Mouse (Mus musculus) liver, embryonic 13.5 days (tissue): ENCODE data around the gene Akr7a5. TPM values are rescaled to one million over a fixed set of nuclear protein-coding genes. Genes with fewer than 3 reads are reported as not detected.
A peak's percentile ranks its signal among the peaks of the same experiment; 100 is the strongest.

Experiments
- ATAC-seq: fragments of 200-750 bp; cut with Nextera tagmentation; 2 replicates; pipeline ENCODE4 v1.8.0; 2017; ENCODE audit warnings: low read depth, mild to moderate bottlenecking, moderate number of reproducible peaks, moderate library complexity
- DNase-seq: peaks from one replicate; pipeline ENCODE4 v3.0.0; 2022
- H3K27ac ChIP-seq: fragments of 300-500 bp; sonication (generic); 2 replicates; pipeline ENCODE4 v1.5.1; 2015; ENCODE audit warnings: moderate library complexity, mild to moderate bottlenecking, inconsistent platforms
- H3K27me3 ChIP-seq: fragments of 300-500 bp; sonication (generic); 2 replicates; pipeline ENCODE4 v1.6.1; 2015; ENCODE audit warnings: mild to moderate bottlenecking, inconsistent platforms
- H3K36me3 ChIP-seq: fragments of 300-500 bp; sonication (generic); 2 replicates; pipeline ENCODE4 v1.6.1; 2015; ENCODE audit warnings: mild to moderate bottlenecking, inconsistent platforms
- H3K4me1 ChIP-seq: fragments of 300-500 bp; sonication (generic); replicated peaks from 2 replicates; pipeline ENCODE4 v1.6.1; 2015; ENCODE audit warnings: inconsistent platforms
- H3K4me2 ChIP-seq: fragments of 300-500 bp; sonication (generic); 2 replicates; pipeline ENCODE4 v1.6.1; 2015; ENCODE audit warnings: inconsistent platforms, mild to moderate bottlenecking, moderate library complexity
- H3K4me3 ChIP-seq: fragments of 300-500 bp; sonication (generic); replicated peaks from 2 replicates; pipeline ENCODE4 v1.5.1; 2015; ENCODE audit warnings: mild to moderate bottlenecking, inconsistent platforms
- H3K9ac ChIP-seq: fragments of 300-500 bp; sonication (generic); 2 replicates; pipeline ENCODE4 v1.6.1; 2015; ENCODE audit warnings: mild to moderate bottlenecking, inconsistent platforms
- H3K9me3 ChIP-seq: fragments of 300-500 bp; sonication (generic); replicated peaks from 2 replicates; pipeline ENCODE4 v1.6.1; 2016; ENCODE audit warnings: inconsistent platforms
- WGBS: fragments of 180-500 bp; shearing (Covaris S2); methylation state at CpG from one replicate; pipeline ENCODE4 v1.1.7; 2015; ENCODE audit not compliant: insufficient replicate concordance; 5-methylcytosine and 5-hydroxymethylcytosine counted together
- polyA plus RNA-seq: library from polyadenylated mRNA; unstranded; fragments of >200 nt; fragmentation: Nextera tagmentation; extraction: Ambion mirVana; gene quantifications from 2 replicates; pipeline ENCODE4 v1.2.1, GENCODE M21; 2015

Gene Akr7a5
- polyA plus RNA-seq, 1 experiment from 2014 or later, result 40.0 TPM

DNA sequence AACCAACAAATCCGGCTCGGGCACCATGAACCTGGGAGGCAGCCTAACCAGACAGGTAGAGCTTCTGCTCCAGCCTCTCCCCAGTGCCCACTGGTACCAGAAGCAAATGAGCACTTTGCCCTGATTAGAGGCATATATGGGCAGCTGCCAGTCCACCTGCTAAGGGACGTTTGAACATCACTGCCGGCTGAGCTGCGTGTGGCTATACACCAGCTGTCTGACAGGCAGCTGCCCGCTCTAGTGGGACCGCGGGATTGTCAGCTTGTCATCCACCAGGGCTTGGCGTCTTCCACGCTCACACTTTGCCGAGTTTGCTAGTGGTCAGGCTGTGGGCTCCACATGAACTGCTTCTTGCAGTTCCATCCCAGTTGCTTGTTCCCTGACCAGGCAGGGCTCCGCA, 30.0 kb upstream of the Akr7a5 start:
- H3K36me3 ChIP-seq, result peaks cover 67% of the 10 kb centered on the region

DNA sequence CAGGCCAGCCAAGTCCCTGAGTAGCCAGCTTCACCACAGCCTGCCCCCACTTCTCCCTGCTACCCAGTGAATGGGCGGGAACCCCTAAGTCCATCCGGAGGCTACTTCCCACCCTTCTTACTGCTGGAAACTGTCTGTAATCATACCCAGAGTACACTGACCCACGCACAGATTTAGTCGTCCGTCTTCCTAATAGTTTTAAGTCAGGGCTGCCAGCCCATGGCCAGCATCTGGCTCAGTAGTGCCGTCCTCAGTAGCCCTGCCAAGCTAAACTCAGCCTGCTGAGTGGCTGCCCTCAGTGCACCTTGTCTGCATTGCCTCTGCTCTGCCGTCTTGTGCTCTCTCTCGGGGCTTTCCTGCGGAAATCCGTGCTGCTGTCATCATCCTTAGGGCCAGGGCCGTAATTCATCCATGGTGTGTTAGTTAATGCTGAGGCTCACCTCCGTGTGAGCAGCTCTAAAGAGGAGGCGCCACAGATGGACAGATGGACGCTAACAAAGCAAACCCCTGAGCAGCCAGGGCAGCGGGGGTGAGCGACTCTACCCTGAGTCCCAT, 28.7 kb upstream of the Akr7a5 start:
- no peak overlapping the region for H3K4me2 ChIP-seq
- WGBS, result 85% methylated on average over 16 of the region's 16 CpGs
- no peak overlapping the region for H3K27ac ChIP-seq
- H3K9me3 ChIP-seq, result no peaks in the 10 kb centered on the region
- no peaks in the 10 kb centered on the region for H3K4me1 ChIP-seq
- H3K9ac ChIP-seq, result no peak overlapping the region
- H3K4me3 ChIP-seq, result no peak overlapping the region
- peaks cover 73% of the 10 kb centered on the region for H3K36me3 ChIP-seq
- ATAC-seq (no peak), DNase-seq (no peak)
- H3K27me3 ChIP-seq, result no peaks in the 10 kb centered on the region

More for the DNA sequence above, 30.0 kb upstream of the Akr7a5 start:
- ATAC-seq (no peak), DNase-seq (no peak)
- Histone ChIP-seq H3K27me3 (no peaks in the 10 kb centered on the region), H3K4me3 (no peak overlapping the region), H3K27ac (no peak overlapping the region), H3K9ac (no peak overlapping the region), H3K9me3 (no peaks in the 10 kb centered on the region), H3K4me2 (no peak overlapping the region), H3K4me1 (no peaks in the 10 kb centered on the region)
- WGBS, result 86% methylated on average over 12 of the region's 12 CpGs

DNA sequence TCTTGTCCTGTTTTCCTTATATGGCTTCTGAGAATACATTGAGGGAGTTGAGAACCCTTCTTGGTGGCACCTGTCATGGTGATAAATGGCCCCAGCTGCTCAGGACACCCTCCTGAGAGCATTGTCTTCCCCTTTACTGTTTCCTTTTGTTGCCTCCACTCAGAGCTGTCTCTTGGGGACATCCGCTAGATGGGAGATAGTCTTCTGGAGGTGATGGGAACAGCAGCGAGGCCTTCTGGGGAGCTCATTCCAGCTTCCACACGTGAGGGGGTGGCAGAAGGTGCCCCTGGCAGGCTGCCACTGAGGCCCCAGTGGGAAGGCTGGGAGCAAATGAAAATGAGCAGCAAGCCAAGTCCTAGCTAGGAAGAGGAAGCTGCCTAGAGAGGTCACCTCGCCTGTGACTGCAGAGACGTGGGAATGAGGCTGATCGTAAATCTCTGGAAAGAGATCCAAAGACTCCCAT, 27.6 kb upstream of the Akr7a5 start:
- Histone ChIP-seq H3K9me3 (no peaks in the 10 kb centered on the region), H3K9ac (no peak overlapping the region), H3K4me2 (no peak overlapping the region), H3K4me3 (no peak overlapping the region), H3K27me3 (no peaks in the 10 kb centered on the region), H3K27ac (no peak overlapping the region), H3K4me1 (no peaks in the 10 kb centered on the region), H3K36me3 (peaks cover 81% of the 10 kb centered on the region)
- WGBS, result 73% methylated on average over 6 of the region's 6 CpGs
- no peak for DNase-seq
- no peak for ATAC-seq

DNA sequence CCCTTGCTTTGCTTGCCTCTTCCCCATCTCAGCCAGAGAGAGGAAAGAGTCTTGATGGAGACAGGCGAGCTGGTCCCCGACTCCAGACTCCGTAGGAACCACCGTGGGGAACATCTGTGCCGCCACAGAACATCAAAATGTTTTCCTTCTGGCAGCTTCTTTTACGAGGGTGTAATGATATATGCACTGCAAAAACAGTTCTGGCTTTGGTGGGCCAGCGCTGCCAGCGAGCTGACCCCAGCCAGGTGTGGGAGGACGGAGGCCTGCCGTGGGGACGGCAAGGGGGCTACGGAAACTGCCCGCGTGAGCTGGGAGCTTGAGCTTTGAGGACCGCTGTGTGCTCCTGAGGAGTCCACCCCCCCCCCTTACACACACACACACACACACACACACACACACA, 25.7 kb upstream of the Akr7a5 start:
- Histone ChIP-seq H3K9ac (no peak overlapping the region), H3K9me3 (no peaks in the 10 kb centered on the region), H3K27ac (no peak overlapping the region), H3K4me2 (no peak overlapping the region), H3K4me1 (no peaks in the 10 kb centered on the region), H3K36me3 (peaks cover 94% of the 10 kb centered on the region), H3K4me3 (no peak overlapping the region), H3K27me3 (no peaks in the 10 kb centered on the region)
- no peak for ATAC-seq
- no peak for DNase-seq
- WGBS, result 89% methylated on average over 15 of the region's 15 CpGs

DNA sequence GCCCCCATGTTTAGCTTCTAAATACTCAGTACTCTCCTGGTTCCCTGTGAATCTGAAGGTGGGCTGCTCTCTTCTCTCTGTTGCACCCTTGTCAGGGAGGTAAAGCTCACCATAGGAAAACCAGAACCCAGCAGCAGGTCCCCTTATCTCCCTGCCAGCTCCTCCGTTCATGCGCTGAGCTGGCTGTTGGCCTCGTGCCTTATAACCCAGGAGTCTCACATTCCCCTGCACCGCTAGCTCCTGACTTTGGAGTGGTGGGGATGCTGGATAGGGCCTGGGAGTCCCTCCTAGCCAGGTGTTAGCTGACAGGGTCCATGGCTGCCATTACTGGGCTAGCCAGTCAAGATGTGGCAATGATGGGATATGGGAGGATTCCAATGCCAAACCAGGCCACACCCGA, 24.3 kb upstream of the Akr7a5 start:
- ATAC-seq, result no peak
- no peaks in the 10 kb centered on the region for H3K9me3 ChIP-seq
- H3K4me3 ChIP-seq, result no peak overlapping the region
- no peaks in the 10 kb centered on the region for H3K27me3 ChIP-seq
- peaks cover 94% of the 10 kb centered on the region for H3K36me3 ChIP-seq
- H3K4me2 ChIP-seq, result no peak overlapping the region
- H3K4me1 ChIP-seq, result no peaks in the 10 kb centered on the region
- DNase-seq, result no peak
- H3K27ac ChIP-seq, result no peak overlapping the region
- WGBS, result 70% methylated on average over 5 of the region's 5 CpGs
- no peak overlapping the region for H3K9ac ChIP-seq

DNA sequence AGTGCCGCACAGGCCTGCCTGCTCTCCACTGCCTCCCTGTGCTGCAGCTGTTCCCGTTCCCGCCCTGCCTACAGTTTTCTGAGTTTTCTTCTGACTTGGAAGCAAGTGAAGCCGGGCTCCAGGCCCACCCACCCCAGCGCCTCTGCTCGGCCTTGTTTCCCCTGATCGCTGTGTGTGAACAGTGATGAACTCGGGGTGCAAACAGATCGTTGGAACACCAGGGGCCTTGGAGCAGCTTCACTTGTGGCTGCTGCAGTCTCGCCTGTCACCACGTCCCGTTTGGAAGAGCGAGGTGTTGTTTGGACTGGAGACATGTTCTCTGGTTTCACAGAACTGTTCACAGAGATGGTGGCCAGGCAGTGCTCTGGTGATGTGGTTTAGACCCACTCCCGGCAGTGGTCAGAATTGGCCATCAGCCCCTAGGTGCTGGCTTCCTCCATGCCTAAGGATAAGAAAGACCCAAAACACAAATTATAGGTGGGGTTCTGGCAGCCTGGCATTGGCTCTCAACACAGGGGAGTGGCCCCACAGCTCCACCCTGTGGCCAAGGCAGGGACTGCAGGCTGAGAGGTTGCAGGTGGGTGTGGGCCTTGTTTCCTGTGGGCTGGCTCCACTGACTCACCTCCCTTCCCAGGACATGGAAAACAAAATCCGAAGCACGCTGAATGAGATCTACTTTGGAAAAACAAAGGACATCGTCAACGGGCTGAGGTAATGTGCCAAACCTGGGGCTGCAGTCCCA, 23.3 kb upstream of the Akr7a5 start:
- no peak; the same call in 1 of the 2 replicates for ATAC-seq
- DNase-seq, result peak; percentile 63
- H3K9ac ChIP-seq, result no peak overlapping the region
- no peak overlapping the region for H3K27ac ChIP-seq
- WGBS, result 76% methylated on average over 18 of the region's 18 CpGs
- H3K4me3 ChIP-seq, result no peak overlapping the region
- H3K4me1 ChIP-seq, result no peaks in the 10 kb centered on the region
- no peaks in the 10 kb centered on the region for H3K27me3 ChIP-seq
- peaks cover 92% of the 10 kb centered on the region for H3K36me3 ChIP-seq
- H3K4me2 ChIP-seq, result no peak overlapping the region
- no peaks in the 10 kb centered on the region for H3K9me3 ChIP-seq

DNA sequence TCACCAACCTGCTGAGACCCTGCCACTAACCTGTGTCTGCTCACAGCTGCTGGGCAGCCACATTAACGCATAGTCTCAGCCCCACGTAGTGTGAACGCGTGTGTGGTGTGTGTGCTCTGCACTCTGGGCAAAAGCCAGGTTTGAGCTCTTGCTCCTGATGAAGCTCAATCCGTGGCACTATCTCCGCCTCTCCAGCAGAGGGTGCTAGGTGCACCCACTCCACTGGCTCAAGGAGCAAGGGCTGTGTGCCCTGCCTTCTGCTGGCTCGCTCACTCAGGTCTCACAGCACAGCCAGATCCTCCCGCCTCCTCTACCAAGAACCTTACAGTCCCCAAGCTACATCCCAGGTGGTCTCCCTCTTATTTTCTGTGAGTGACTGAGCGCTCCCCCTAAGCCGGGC, 21.5 kb upstream of the Akr7a5 start:
- Histone ChIP-seq H3K9me3 (no peaks in the 10 kb centered on the region), H3K27me3 (no peaks in the 10 kb centered on the region), H3K9ac (no peak overlapping the region), H3K27ac (no peak overlapping the region), H3K4me1 (no peaks in the 10 kb centered on the region), H3K4me3 (no peak overlapping the region), H3K36me3 (peaks cover 76% of the 10 kb centered on the region), H3K4me2 (no peak overlapping the region)
- whole genome bisulfite sequencing, result 74% methylated on average over 10 of the region's 10 CpGs
- ATAC-seq (peak; percentile 24; the same call in 1 of the 2 replicates), DNase-seq (peak; percentile 25)

DNA sequence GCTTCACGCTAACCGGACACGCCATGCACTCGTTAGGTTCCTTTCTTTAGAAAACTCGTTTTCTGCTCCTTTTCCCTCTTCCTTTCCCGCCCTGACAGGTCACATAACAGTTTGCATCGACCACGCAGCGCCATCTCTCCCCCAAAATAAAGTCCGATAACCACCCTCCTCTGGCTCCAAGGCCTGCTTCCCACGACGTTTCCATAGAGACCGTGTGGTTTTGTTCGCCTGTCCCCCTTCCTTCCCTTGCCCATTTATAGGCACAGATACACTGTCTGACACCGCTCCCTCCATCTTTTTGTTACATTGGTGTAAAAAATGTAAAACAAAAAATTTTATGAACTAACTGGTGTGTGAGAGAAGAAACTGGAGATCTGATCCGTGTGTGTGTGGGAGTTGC, 19.4 kb upstream of the Akr7a5 start:
- H3K36me3 ChIP-seq, result peaks cover 59% of the 10 kb centered on the region
- no peak overlapping the region for H3K9ac ChIP-seq
- no peaks in the 10 kb centered on the region for H3K27me3 ChIP-seq
- DNase-seq (no peak), ATAC-seq (no peak)
- H3K9me3 ChIP-seq, result no peaks in the 10 kb centered on the region
- no peaks in the 10 kb centered on the region for H3K4me1 ChIP-seq
- WGBS, result 78% methylated on average over 16 of the region's 16 CpGs
- H3K4me3 ChIP-seq, result no peak overlapping the region
- H3K4me2 ChIP-seq, result no peak overlapping the region
- no peak overlapping the region for H3K27ac ChIP-seq

DNA sequence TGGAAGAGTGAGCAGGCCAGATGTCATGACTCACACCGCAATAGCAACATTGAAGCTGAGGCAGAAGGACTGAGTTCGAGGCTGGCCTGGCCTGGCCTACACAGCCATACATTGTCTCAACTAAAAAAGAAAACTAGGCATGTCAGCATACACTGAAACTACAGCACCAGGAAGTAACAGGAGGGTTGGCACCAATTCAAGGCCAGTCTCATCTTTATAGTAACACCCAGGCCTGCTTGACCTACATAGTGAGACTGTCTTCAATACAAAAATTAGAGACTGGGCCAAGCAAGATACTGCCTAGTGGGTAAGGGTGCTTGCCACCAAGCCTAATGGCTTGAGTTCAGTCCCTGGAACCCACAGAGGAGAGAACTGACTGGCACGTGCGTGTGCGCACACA, 18.5 kb upstream of the Akr7a5 start:
- H3K4me1 ChIP-seq, result no peaks in the 10 kb centered on the region
- DNase-seq (no peak), ATAC-seq (no peak)
- no peaks in the 10 kb centered on the region for H3K9me3 ChIP-seq
- no peak overlapping the region for H3K4me3 ChIP-seq
- H3K27me3 ChIP-seq, result no peaks in the 10 kb centered on the region
- H3K27ac ChIP-seq, result no peak overlapping the region
- no peak overlapping the region for H3K9ac ChIP-seq
- 83% methylated on average over 5 of the region's 5 CpGs for WGBS
- H3K4me2 ChIP-seq, result no peak overlapping the region
- H3K36me3 ChIP-seq, result peaks cover 50% of the 10 kb centered on the region

DNA sequence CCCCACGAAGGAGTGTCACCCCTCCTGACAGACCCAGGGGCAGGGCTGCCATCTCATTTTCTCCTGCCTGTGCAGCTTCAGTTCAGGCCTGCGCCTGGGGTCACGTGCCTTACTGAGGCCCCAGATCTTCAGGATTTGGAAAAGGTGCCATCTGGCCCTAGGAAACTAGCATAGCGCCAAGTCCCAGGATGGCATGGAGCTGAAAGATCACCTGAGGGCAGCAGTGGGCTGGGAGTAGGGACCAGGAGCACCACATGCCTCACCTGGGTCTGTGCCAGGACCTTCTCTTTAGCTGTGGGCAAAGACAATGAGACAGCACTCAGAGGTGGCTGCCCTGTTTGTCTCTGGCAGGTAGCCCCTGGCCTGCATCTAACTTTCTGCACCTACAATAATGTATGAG, 13.0 kb upstream of the Akr7a5 start:
- Histone ChIP-seq H3K27ac (no peak overlapping the region), H3K27me3 (no peaks in the 10 kb centered on the region), H3K4me1 (peaks cover 4% of the 10 kb centered on the region), H3K9me3 (no peaks in the 10 kb centered on the region), H3K4me3 (no peak overlapping the region), H3K4me2 (no peak overlapping the region), H3K9ac (no peak overlapping the region), H3K36me3 (peaks cover 7% of the 10 kb centered on the region; the same call in 1 of the 2 replicates)
- 76% methylated on average over 4 of the region's 4 CpGs for WGBS
- ATAC-seq (no peak), DNase-seq (no peak)

DNA sequence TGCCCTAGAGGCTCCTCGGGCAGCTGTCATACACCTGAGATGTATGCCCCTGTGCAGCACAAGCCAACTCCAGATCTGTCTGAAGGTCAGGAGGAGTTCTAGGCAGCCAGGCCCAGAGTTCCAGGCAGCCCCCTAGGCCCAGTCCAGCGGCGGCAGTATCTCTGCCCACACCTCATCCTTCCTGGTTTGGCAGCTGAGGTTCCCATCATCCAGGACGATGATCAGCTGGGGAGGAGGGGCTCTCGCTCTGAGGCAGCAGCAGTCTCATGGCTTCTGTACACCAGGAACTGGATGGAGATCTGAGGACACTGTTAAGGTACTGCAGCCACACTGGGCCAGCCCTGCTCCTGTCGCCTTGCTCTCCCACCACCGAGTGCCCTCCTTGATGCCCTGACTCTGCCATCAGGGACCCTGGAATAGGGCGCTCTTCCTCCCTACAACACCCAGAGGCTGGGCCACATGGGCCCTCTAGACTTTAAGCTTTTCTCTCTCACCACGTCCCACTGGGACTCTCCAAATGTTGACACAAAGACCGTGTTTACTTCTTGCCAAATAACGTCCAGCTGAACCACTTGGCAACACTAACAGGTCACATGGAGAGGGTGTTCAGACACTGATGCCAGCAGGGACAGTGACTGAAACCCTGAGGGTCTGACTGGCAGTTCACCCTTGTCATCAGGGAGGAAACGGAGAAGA, 11.7 kb upstream of the Akr7a5 start:
- no peak overlapping the region for H3K4me3 ChIP-seq
- no peak overlapping the region for H3K4me2 ChIP-seq
- no peak for DNase-seq
- WGBS, result 72% methylated on average over 12 of the region's 12 CpGs
- peaks cover 9% of the 10 kb centered on the region; the same call in 1 of the 2 replicates for H3K36me3 ChIP-seq
- peaks cover 4% of the 10 kb centered on the region for H3K4me1 ChIP-seq
- no peaks in the 10 kb centered on the region for H3K27me3 ChIP-seq
- H3K27ac ChIP-seq, result no peak overlapping the region
- ATAC-seq, result peak; percentile 29; the same call in 1 of the 2 replicates
- H3K9me3 ChIP-seq, result no peaks in the 10 kb centered on the region
- H3K9ac ChIP-seq, result no peak overlapping the region
